Mouse (Mus musculus) cerebellum, adult 11 months (tissue): ENCODE results near the gene Fgfr4.
A peak's percentile ranks its signal among the peaks of the same experiment; 100 is the strongest.
"Not testable (repeated sequence)": the region's sequence is repeated elsewhere in the genome, so short reads cannot be mapped to it uniquely, and the experiment has no call there.

Experiments used
- DNase-seq: peaks from one replicate; pipeline ENCODE4 v3.0.0; 2022

Gene Fgfr4

GRCm38 (mm10) chr13:55174347-55174746, 21.9 kb downstream of the Fgfr4 start:
- DNase-seq: no peak

- no peak for DNase-seq
Observed at GRCm38 (mm10) chr13:55176265-55176664, 23.8 kb downstream of the Fgfr4 start.

GRCm38 (mm10) chr13:55177903-55178496, 25.6 kb downstream of the Fgfr4 start:
- no peak for DNase-seq

GRCm38 (mm10) chr13:55178556-55178955, 26.1 kb downstream of the Fgfr4 start:
- peak; percentile 64 for DNase-seq

- DNase-seq: no peak
Observed at GRCm38 (mm10) chr13:55179591-55179990, 27.2 kb downstream of the Fgfr4 start.

- DNase-seq: no peak
Observed at GRCm38 (mm10) chr13:55181786-55182172, 29.3 kb downstream of the Fgfr4 start.

GRCm38 (mm10) chr13:55182173-55182894, 29.9 kb downstream of the Fgfr4 start:
- peak; percentile 61 for DNase-seq

- no peak for DNase-seq
Observed at GRCm38 (mm10) chr13:55183382-55183781, 30.9 kb downstream of the Fgfr4 start.

GRCm38 (mm10) chr13:55187062-55187461, 34.6 kb downstream of the Fgfr4 start:
- not testable (repeated sequence) for DNase-seq

GRCm38 (mm10) chr13:55189531-55190107, 37.2 kb downstream of the Fgfr4 start:
- DNase-seq: no peak

GRCm38 (mm10) chr13:55190121-55190868, 37.9 kb downstream of the Fgfr4 start:
- peak; percentile 94 for DNase-seq

GRCm38 (mm10) chr13:55191535-55191934, 39.1 kb downstream of the Fgfr4 start:
- DNase-seq: no peak

- not testable (repeated sequence) for DNase-seq
Observed at GRCm38 (mm10) chr13:55202758-55203157, 50.3 kb downstream of the Fgfr4 start.

GRCm38 (mm10) chr13:55203740-55204139, 51.3 kb downstream of the Fgfr4 start:
- DNase-seq: no peak

GRCm38 (mm10) chr13:55204667-55205389, 52.4 kb downstream of the Fgfr4 start:
- DNase-seq: no peak

GRCm38 (mm10) chr13:55205448-55206205, 53.2 kb downstream of the Fgfr4 start:
- no peak for DNase-seq

GRCm38 (mm10) chr13:55208837-55209648, 56.6 kb downstream of the Fgfr4 start:
- no peak for DNase-seq

- DNase-seq: peak; percentile 34
Observed at GRCm38 (mm10) chr13:55209649-55210192, 57.3 kb downstream of the Fgfr4 start, which contains the start of gene Nsd1. TSS of gene Nsd1 (plus strand) at chr13:55209782.

- DNase-seq: peak; percentile 63
Observed at GRCm38 (mm10) chr13:55210193-55210970, 57.9 kb downstream of the Fgfr4 start.

- DNase-seq: no peak
Observed at GRCm38 (mm10) chr13:55210971-55211220, 58.5 kb downstream of the Fgfr4 start.
